Mouse (Mus musculus) small intestine, adult 2 months (tissue): Measurements from ENCODE around the gene Klrb1.

Source experiments
- CTCF ChIP-seq: fragments of 200-500 bp; IDR thresholded peaks from 2 replicates; pipeline ENCODE4 v1.5.1; 2012; ENCODE audit warnings: low read depth, mild to moderate bottlenecking, control low read depth, inconsistent platforms, low read length, moderate library complexity, mixed read lengths; ENCODE audit not compliant: insufficient replicate concordance, insufficient read length; ENCODE audit errors: extremely low read depth
- POLR2A ChIP-seq: fragments of 200-500 bp; IDR thresholded peaks from 2 replicates; pipeline ENCODE4 v1.6.1; 2012; ENCODE audit warnings: low read depth, mild to moderate bottlenecking, control low read depth, inconsistent platforms, low read length, moderate library complexity

DNA sequence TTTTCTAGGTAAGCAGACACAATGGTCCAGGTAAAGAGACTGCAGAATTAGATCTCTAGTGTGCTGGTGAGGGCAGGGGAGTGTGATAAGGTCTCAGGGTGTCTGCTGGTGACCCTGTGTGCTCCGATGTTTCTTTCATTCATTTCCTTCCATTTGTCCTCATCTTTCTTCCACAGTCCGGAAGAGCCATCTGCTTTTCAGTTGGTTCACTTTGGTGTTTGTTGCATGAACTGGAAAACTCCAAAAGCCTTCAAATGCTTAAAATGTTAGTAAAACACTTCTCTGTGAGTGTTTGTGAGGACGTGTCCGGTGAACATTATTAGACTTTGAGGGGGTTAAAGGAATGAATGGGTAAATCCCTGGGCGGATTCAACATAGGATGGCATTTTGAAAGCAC lies 38.3 kb upstream of the Klrb1 start:
- TF ChIP-seq POLR2A (no peak), CTCF (no peak; the same call in 1 of the 2 replicates)
